Mouse (Mus musculus) kidney, postnatal 10 days (tissue): ENCODE measurements around the gene Cela3b.
"Not testable (repeated sequence)": the region's sequence is repeated elsewhere in the genome, so short reads cannot be mapped to it uniquely, and the experiment has no call there.

Source experiments
- DNase-seq: peaks from one replicate; pipeline ENCODE4 v3.0.0; 2021; ENCODE audit warnings: mixed read lengths

The Cela3b gene

GRCm38 (mm10) chr4:137412185-137412709 lies 18.1 kb downstream of the Cela3b start:
- DNase-seq, result not testable (repeated sequence)

GRCm38 (mm10) chr4:137409691-137410090 lies 20.6 kb downstream of the Cela3b start, which contains the start of gene Cela3a:
TSS of gene Cela3a (minus strand) at chr4:137409791.
- no peak for DNase-seq

- DNase-seq, result no peak
These were observed 24.8 kb downstream of the Cela3b start for GRCm38 (mm10) chr4:137405571-137405970.

- peak; percentile 50 for DNase-seq
These were observed 33.5 kb downstream of the Cela3b start for GRCm38 (mm10) chr4:137396641-137397525.

- DNase-seq, result peak; percentile 45
These were observed 36.8 kb downstream of the Cela3b start for GRCm38 (mm10) chr4:137393378-137394135.

- no peak for DNase-seq
These were observed 37.5 kb downstream of the Cela3b start for GRCm38 (mm10) chr4:137392874-137393273.

GRCm38 (mm10) chr4:137391287-137391686 lies 39.1 kb downstream of the Cela3b start:
- DNase-seq, result no peak

- no peak for DNase-seq
These were observed 40.1 kb downstream of the Cela3b start for GRCm38 (mm10) chr4:137390196-137390595.

- DNase-seq, result peak; percentile 47
These were observed 41.4 kb downstream of the Cela3b start for GRCm38 (mm10) chr4:137388983-137389382.

- peak; percentile 90 for DNase-seq
These were observed 42.1 kb downstream of the Cela3b start for GRCm38 (mm10) chr4:137388059-137388794.

GRCm38 (mm10) chr4:137387482-137388058 lies 42.8 kb downstream of the Cela3b start:
- no peak for DNase-seq

- DNase-seq, result no peak
These were observed 49.4 kb downstream of the Cela3b start for GRCm38 (mm10) chr4:137380702-137381605.

- DNase-seq, result no peak
These were observed 50.6 kb downstream of the Cela3b start for GRCm38 (mm10) chr4:137379713-137380255.

GRCm38 (mm10) chr4:137379085-137379484 lies 51.3 kb downstream of the Cela3b start:
- DNase-seq, result no peak

GRCm38 (mm10) chr4:137377526-137378304 lies 52.6 kb downstream of the Cela3b start:
- DNase-seq, result no peak

GRCm38 (mm10) chr4:137376778-137377177 lies 53.6 kb downstream of the Cela3b start:
- DNase-seq, result no peak

GRCm38 (mm10) chr4:137375314-137376278 lies 54.7 kb downstream of the Cela3b start:
- DNase-seq, result no peak

- DNase-seq, result peak; percentile 56
These were observed 56.6 kb downstream of the Cela3b start for GRCm38 (mm10) chr4:137373711-137374110.
